Mouse (Mus musculus) ES-E14 (cell line): Measurements from ENCODE around the gene Slpi.

ENCODE experiments used
- HCFC1 ChIP-seq: IDR thresholded peaks from 2 replicates; pipeline ENCODE4 v1.6.1; 2012; ENCODE audit warnings: low read length, inconsistent platforms, borderline replicate concordance; ENCODE audit not compliant: insufficient read depth
- MAFK ChIP-seq: IDR thresholded peaks from 2 replicates; pipeline ENCODE4 v1.6.1; 2014; ENCODE audit warnings: mild to moderate bottlenecking, low read depth, low read length, inconsistent platforms; ENCODE audit not compliant: insufficient read depth
- ZC3H11A ChIP-seq: IDR thresholded peaks from 2 replicates; pipeline ENCODE4 v1.6.1; 2012; ENCODE audit warnings: low read depth, mild to moderate bottlenecking, inconsistent platforms, low read length, borderline replicate concordance
- ZNF384 ChIP-seq: IDR thresholded peaks from 2 replicates; pipeline ENCODE4 v1.6.1; 2012; ENCODE audit warnings: low read depth, low read length, inconsistent platforms

DNA sequence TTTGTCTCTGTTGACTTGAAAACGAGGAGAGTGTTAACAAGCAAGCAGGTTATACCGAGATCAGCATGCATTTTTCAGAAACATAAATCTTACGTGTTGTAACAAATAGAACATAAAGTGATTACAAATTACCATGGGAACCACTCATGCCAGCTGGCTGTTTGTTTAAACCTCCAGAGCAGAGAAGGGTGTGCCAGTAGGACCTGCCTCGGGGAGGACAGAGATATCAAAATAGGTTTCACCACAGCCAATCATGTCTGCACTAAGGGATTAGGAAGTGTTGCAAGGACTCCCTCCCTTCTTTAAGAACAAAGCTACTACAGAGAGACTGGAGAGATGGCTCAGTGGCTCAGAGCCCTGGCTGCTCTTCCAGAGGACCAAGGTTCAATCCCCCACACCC, 15.7 kb downstream of the Slpi start:
- no peak for TF ChIP-seq ZNF384
- no peak for TF ChIP-seq MAFK
- no peak for TF ChIP-seq HCFC1
- no peak for TF ChIP-seq ZC3H11A
